Mouse (Mus musculus): ENCODE measurements around the gene Tmem235. TPM values are rescaled to one million over a fixed set of nuclear protein-coding genes. Genes with fewer than 3 reads are reported as not detected.
A peak's percentile ranks its signal among the peaks of the same experiment; 100 is the strongest.
"Not testable (repeated sequence)": the region's sequence is repeated elsewhere in the genome, so short reads cannot be mapped to it uniquely, and the experiment has no call there.

Tmem235 gene
- polyA plus RNA-seq (2012; rRNA removed), result not detected in 2 replicates

DNA sequence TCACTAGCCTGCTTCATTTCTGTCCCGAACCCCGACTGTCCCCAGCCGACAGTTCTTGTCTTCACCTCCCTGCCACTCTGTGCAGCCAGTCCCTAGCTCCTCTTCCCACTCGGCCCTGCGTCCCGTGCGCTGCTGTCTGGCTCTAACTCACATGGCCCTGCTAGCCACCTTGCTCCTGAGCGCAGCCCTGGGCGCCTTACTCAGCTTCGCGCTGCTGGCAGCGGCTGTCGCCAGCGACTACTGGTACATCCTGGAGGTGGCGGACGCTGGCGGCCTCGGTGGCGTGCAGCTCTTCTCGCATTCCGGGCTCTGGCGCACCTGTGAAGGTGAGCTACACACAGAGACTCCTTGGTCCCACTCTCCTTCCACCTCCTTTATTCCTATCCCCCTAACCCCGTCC, at the start of gene Tmem235:
Gene Tmem235 (plus strand): TSS at position 152 of the 400 bp plus-strand sequence.
- DNase-seq (ENCODE audit: low spot score), result no peak

DNA sequence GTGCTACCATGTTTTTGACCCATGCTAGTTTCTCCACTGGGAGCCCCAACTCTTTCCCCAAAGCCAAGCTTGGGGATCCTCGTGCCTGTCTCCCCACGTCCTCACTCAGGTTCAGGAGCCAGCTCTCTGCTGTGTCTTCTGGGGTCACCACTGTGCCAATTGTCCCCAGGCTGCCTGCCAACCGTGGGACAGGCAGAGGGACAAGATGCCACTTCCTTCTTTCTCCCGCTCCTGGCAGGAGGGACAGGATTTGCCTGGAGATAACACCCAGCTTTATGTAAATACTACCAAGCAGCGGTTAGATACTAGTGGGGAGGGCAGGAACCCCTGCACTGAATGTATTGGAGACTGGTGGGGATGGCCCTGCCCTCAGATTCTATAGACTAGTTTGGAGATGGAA, 46.7 kb upstream of the Tmem235 start:
- DNase-seq (ENCODE audit: low spot score), result no peak

DNA sequence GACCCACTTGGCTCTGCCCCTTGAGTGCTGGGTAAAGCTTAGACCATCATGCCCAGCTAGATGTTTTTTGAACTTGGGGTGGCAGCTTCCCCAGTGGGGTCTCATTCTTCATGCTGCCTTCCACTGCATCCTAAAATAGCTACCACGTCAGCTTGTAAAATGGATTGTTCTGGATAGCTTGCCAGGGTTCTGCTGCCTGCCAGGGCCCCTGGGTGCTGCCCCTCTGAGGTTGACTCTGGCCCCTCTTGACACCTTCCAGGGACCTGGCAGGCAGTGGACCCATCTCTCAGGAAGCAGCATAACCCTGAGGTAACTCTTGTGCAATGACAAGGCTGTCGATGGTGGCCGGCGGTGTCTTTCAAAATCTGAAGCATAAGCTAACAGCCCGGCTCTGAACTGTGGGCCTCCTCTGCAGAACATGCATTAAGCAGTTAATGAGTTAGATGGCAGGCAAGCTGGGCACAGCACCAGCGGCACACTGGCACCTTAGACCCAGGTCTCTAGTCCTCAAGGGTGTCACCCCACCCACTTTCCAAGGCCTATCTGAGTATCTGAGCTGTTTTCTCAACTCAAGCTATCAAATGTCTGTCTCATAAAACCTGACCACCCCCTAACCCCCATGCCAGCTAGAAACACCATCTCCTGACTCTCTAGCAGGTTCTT, 45.7 kb upstream of the Tmem235 start:
- DNase-seq (ENCODE audit: low spot score), result no peak

DNA sequence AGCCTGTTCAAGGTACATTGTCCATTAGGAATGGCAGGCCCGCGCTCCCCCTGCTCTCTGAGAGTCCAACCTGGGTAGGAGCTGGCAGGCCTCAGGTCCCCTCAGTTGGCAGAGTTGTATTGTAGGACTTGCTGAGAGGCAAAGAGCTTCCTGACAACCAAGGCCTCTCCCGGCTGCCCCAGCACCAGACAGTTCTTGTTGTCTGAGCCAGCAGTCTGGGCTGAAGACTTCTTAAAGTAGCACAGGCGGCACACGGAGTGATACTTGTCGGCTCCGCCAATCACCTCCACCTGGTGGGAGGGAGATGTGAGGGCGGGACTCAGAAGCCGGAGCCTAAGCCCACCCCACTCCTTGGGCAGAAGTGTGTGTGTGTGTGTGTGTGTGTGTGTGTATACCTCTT, 44.7 kb upstream of the Tmem235 start:
- not testable (repeated sequence) for DNase-seq (ENCODE audit: low spot score)

DNA sequence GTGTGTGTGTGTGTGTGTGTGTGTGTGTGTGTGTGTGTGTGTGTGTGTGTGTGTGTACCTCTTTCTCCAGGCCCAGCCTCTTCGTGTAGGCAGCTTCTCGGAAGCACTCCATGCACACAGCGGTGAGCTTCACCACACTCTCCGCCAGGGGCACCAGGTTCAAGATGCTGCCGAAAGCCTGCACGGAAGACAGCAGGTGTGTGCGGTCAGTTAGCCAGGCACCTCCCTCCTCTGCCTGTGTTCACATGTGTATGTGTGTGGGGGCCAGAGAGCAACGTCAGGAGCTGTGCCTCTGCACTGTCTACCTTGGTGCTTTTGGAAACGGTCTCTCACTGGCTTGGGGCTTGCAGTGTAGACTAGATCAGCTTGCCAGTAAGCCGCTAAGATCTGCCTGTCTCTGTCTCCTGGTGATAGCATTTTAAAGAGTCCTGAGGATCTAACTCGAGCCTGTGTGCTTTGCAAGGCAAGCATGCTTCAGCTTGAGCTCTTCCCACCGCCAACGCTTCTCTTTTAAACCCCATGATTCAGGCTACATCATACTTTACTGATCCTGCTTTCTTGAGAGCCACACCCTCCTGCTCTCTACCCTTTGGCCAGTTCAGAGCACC, 44.1 kb upstream of the Tmem235 start:
- DNase-seq (ENCODE audit: low spot score), result no peak

DNA sequence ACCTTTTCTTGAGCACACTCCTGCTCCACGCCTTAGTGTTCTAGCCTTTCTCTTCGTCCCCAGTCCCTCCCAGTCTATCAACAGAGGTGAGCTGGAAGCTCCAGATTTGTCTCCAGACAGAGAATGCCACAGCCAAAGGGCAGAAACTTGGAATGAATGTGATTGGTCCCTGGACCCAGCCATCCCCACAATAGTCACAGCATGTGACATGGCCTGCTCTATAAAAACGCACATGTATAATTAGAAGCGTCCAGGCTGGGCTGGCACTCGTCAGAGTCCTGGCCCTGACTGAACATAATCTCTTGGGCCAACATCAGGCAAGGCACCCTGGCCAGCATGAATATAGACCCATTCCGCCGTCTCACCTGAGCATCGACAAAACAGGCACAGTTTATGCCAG, 41.5 kb upstream of the Tmem235 start:
- no peak for DNase-seq (ENCODE audit: low spot score)

DNA sequence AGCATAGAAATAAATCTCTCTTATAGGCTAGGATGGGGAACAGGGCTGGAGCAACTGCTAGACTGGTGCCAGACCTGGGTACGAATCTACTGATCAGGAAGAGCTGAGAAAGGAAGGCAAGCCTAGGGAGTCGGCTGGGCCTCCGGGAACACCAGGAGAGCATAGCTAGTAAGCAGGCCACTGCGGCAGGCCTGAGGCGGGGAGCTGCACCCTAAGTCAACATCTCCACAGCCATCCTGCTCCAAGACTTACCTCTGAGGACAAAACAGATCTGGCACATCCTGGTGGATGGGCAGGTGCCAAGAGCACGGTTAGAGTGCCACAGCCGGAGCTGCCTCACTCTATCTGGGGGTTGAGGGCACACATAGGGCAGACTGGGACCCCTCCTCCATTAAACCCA, 40.4 kb upstream of the Tmem235 start:
- no peak for DNase-seq (ENCODE audit: low spot score)

DNA sequence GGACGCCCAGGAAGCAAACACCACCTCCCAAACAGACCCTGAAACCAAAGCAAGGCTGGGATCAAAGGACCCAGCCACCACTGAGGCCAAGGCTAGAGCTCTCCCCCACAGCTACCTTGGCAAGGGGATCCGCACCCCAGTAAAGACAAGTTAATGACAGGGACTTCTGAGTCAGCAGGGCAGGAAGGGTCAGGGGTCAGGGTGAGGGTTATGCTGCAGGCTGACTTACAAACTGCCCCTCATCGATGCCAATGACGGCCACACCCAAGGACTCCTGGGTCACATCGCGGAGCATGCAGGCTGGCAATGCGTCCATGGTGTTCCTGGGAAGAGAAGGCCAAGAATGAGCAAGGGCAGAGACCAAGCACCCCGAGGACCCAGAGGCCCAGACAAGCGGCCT, 38.7 kb upstream of the Tmem235 start:
- DNase-seq (ENCODE audit: low spot score), result no peak

DNA sequence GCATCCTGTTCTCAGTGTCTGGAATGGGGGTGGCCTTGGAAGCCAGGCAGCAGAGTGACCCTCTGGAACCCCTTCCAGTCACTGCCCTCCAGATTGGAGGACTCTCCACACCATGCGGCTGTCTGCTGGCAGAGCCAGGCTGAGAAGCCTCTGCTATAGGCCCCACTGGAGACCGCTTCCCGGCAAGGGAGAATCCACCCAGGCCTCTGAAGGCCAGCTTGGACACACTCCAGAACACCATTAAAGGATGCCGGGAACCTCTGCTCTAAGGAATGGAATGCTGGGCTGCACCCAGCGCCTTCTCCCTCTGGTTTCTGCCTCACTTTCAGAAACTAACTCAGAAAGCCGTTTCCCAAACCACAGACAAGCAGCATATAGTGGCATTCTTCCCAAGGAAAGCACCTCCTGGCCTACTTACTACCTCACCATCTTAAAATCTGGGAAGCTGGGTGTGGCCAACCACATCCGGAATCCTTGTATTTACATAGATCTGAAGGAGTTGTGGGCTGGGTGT, 37.8 kb upstream of the Tmem235 start:
- no peak for DNase-seq (ENCODE audit: low spot score)

DNA sequence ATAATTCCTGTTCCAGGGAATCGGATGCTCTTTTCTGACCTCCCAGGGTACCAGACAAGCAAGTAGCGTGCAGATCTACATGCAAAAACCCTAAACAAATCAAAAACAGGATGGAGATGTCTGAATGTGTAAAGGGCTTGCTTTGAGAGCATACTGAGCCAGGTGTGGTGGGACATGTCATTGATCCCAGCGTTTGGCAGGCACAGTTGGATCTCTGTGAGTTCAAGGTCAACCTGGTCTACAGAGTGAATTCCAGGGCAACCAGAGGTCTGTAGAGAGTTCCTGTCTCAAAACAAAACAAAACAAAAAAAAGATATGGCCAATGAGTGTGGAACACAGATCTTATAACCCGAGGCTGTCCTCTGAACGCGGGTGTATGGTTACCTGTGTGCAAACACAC, 37.1 kb upstream of the Tmem235 start:
- no peak for DNase-seq (ENCODE audit: low spot score)

DNA sequence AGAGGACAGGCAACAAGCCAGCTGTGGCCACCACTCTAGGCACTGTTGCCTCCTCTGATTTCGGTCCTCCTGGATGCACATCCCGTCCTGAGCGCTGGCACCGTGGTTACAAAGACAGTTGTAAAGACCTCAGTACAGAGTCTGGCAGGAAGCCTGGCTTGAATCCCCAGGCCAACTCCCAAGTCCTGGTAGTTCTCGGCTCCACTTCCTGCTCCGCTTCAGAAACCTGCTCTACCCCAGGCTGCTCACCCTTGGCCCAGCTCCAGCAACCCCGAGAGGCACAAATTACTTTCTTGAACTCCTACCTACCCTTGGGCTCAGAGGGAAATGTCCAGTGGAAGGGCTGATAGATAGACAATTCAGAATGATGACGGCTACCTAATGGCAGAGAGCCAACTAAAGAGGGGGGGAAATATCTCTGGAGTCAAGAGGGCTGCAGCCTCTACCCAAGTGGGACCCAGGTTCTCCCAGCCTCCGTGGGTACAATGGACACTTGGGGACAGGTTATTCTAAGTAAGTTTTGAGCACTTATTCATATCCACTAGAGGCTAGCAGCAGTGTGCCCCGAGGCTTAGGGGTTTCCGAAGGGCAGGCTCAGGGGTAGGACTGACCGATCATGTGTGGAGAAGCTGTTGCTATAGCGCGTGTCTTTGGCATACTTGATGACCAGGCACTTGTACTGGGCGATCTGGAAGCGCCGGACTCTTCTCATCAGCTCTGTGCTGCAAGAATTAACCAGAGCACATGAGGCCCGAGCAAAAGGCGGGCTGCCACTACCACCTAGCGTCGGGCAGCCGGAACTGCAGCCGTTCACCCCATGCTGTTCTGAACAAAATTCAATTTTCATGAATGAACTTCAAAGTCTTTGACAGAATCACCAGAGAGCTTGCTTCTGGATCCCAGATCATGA, 36.2 kb upstream of the Tmem235 start:
- peak; percentile 58 for DNase-seq (ENCODE audit: low spot score)

DNA sequence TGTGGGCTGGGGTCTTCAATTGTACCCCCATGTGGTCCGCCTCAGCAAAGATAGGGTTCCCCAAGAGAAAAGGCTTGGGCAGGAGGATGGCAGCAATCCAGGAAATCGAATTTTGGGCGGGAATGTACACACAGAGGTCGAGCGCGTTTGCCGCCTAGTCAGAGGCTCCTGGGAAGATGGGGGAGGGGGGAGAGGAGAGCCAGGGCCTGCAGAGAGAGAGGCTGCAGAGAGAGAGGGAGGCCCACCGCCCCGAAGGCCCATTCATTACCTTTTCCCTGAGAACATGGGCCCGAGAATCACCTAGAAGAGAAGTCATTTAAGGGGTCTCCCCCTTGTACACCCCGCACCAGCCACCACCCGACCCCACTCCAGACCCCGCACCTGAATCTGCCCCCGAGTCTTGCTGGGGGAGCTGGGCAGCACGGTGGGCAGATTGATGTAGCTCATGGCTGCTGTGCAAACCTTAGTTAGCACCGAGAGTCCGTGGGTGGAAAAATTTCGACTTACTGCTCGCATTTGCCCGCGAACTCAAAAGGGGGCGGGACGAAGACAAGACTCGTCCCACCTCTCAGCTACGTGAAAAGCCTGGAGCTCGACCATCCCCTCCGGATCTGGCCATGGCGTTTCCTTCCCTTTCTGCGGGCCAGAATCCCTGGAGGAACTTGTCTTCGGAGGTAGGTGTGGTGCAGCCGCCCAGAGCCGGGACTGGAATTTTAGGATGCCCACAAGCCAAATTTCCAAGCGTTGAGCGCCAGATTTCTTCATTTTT, 35.0 kb upstream of the Tmem235 start, which contains the start of the genes Afmid and Tk1:
Gene Afmid (plus strand): TSS at position 592 of the 769 bp plus-strand sequence.
Gene Tk1 (minus strand): TSS at position 760 of the 769 bp plus-strand sequence.
- peak; percentile 48 for DNase-seq (ENCODE audit: low spot score)

DNA sequence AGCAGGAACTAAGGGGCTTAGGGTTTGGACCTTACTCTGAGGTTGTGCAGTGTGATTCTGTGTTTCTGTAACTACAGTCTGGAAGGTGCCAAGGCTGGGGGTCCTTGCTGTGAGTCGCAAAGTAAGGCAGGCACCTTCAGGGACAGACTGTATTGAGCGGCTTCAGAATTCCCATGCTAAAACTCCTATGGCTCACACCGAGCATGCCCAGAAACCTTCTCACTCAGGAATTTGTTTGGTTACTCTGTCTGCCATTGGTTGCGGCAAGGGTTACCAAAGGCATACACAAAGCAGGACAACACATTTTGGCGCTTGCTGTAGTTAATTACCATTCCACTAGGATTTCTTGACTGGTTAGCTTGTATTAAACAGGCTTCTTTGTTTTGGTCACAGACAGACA, 34.4 kb upstream of the Tmem235 start:
- DNase-seq (ENCODE audit: low spot score), result no peak

DNA sequence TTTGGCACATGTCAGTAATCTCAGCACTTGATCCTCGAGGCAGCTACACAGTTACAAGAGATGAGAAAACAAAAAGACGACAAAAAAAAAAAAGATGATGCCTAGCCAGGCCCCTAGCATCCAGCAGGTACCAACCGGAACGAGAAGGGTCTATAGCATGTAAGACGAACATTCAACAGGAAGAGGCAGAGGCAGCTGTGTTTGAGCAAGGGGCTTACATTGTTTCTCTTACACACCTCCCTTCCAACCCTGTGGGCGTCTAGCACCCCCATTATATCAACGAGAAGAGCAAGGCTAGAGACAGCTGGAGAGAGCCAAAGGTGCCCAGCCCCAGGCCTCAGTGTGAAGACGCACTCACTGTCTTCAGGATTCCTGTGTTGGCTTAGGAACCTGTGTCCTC, 33.6 kb upstream of the Tmem235 start:
- DNase-seq (ENCODE audit: low spot score), result no peak

DNA sequence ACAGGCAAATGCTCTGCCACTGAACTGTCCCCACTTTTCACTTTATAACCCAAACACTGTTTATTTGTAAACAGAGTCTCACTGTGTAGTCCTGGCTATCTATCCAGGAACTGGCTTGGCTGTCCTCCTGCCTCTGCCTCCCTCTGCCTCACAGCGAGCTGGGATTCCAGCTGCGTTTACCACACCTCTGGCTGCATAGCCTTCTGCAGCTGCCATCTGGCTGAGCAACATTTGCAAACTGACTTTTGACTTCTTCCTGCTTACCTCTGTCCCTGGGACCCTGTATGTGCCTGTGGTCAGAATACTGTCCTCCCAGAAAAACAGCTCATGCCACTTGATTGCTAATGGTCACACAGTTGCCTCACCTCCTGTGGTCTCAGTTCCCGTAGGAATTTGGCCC, 33.2 kb upstream of the Tmem235 start:
- no peak for DNase-seq (ENCODE audit: low spot score)

DNA sequence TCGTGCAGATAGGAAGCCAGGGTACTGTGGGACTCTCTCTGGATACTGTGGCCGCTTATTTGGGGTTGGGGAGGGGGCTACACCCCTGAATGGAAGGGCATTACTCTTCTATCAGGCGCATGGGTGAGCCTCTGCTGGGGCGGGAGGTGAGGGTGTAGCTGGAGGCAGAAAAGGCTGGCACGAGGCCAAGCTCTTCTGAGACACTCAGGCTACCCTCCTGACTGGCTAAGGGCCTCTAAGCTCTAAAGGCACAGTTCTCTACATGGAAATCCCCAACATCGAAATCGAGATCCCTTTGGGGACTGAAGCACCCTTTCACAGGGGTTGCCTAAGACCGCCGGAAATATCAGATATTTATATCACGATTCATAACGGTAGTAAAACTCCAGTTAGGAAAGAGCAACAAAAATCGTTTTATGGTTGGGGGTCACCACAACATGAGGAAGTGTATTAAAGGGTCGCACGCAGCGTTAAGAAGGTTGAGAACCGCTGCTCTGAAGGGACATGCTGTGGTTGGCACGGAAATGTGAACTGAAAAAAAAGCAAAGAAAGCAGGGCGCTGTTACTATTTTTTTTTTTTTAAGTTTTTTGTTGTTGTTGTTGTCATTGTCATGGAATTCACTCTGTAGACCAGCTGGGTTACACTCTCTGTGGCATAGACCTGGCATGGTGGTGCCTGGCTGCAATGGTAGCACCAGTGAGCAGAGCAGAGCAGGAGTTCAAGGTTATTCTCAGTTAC, 32.2 kb upstream of the Tmem235 start:
- DNase-seq (ENCODE audit: low spot score), result no peak

DNA sequence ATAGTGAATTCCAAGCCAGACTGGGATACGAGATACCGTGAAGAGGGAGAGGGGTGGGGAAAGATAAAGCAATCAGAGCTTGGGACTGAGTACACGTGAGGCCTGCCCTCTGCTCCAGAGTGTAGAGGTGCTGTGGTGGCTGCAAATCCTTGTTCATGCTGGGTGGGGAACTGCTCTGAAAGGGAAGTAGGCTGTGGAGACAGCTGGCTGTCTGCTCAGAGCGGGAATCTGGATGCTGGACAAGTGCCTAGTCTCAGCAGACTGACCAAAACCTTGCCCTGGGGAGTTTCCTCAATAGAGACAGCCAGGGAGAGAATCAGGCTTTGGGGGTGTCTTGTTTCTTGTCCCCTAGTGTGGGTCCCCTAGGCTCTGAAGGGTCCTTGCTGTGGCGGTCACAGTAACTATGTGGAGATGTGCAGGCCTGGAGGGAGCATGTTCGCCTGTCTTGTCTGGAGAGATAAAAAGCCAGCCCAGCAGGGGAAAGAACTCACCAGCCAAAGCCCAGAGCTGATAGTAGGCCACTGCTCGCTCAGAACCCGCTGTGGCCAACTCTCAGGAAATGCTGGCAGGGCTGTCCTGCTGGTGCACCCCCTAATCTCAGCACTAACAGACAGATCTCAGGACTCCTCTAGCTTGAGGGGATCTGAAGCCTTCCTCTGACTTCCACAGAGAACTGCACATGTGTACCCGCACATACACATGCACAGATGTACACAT, 31.5 kb upstream of the Tmem235 start:
- no peak for DNase-seq (ENCODE audit: low spot score)

DNA sequence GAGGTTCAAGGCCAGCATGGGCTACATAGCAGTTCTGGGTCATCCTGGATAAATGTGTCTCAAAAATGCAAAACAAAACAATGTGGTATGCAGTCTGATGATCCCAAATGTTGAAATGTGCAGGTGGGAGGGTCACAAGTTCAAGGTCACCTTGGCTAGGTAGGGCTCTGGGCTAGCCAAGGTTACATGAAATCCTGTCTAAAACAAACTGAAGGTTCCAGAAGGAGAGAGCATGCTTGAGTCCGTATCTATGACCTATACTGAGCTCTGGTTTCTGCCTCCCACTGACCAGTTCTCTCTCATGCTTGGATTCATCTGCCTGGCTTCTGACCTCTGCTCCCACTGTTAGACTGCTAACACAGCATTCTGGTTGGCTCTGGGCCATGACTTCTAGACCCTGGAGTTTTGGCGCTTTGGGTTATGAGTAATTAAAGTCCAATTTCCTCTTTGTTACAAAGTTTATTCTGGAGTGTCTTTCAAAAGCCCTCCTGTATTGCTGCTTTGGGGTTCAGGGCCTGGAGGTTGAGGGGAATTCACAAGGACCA, 30.8 kb upstream of the Tmem235 start:
- no peak for DNase-seq (ENCODE audit: low spot score)

DNA sequence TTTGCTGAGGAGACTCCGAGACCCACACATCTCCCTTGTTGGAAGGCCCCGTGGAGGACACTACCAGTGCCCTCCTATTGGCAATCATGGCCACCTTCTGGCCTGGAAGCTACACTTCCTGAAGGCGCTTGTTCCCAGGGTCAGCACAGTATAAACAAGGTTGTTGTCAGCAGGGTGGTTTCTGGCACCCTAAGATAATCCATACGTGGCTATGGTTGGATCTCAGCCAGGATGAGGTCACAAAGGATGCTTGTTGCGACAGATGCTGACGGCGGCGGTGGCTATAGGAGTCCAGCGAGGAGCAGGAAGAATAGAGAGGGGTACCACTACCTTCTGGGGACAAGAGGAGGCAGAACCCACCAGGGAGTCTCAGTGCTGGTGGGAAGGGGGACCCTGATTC, 30.2 kb upstream of the Tmem235 start:
- no peak for DNase-seq (ENCODE audit: low spot score)

Data from urinary bladder, adult 2 months (tissue).